Mouse (Mus musculus) ovary, adult 18-20 months (tissue): ENCODE measurements at regions not wholly inside any gene's neighbourhood (a gene's known extent, or its start where the extent isn't known, plus 50 kb on each side); places are given as distances from the start of the nearest gene placed in this dataset.
A peak's percentile ranks its signal among the peaks of the same experiment; 100 is the strongest.
"Not testable (repeated sequence)": the region's sequence is repeated elsewhere in the genome, so short reads cannot be mapped to it uniquely, and the experiment has no call there.

Experiments used
- DNase-seq: peaks from one replicate; pipeline ENCODE4 v3.0.0; 2022; ENCODE audit warnings: low spot score, mixed read lengths

DNA sequence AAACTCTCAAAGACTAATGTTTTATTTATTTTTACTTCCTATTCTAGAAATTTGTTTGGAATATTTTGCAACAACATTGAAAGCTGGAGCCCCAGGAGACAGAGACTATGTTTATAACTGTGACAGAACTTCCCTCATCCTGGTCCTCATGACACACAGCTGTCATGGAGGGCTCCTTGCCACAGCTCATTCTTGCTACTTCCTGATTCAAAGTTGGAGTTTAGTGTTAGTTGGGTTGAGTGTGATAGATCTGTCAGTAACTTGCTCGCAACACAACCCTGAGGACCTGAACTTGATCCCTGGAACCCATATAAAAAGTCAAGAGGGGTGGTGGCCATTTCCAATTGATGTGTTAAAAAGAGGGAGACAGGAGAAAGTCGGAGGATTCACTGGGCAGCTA, 328.3 kb upstream of the Nox3 start:
- no peak for DNase-seq

DNA sequence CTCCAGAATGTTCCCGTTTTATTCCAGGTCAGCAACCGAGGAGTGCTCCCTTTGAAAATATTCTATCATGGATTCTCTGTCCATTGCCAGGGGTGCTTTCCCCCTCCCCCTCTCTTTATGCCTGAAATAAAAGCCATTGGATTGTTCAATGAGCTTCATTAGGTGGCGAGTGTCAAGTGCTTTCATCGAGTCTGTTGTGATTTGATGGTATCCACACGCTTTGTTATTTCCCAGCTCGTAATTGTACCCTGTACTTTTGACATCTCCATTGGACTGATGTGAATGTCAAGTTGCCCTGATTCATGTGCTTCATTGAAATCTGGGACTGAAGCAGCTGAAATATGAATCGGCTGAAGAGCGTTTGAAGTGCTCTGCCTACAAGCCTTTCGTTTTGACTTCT, 333.1 kb upstream of the Nox3 start:
- DNase-seq, result no peak

DNA sequence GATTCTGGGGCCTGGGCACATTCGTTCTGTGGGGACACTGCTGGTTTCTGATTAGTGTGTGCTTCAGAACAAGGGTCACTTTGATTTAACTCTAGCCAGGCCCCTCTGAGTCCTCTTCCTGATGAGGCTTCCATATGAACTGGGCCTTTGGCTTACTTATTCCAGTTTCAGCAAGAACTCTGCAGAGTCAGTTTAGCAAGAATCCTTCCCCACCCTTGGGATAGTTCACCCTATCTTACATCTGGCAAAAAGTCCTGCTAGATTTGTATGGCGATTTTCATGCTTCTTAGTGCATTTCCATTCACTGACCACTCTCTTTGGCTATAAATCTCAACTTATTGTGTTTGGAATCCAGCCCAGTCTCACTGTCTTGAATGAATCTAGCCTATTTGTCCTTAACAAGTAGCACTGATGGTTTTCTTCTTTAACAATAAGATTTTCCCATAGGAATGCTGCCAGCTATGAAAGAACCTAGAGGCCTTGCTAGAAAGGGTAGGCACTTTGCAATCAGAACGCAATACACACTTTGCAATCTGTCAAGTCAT, 338.8 kb upstream of the Nox3 start:
- no peak for DNase-seq

- DNase-seq, result peak; percentile 53
Observed at GRCm38 (mm10) chr17:4040104-4040664, 344.1 kb upstream of the Nox3 start.

- not testable (repeated sequence) for DNase-seq
Observed at GRCm38 (mm10) chr17:4060186-4060585, 364.1 kb upstream of the Nox3 start.

DNA sequence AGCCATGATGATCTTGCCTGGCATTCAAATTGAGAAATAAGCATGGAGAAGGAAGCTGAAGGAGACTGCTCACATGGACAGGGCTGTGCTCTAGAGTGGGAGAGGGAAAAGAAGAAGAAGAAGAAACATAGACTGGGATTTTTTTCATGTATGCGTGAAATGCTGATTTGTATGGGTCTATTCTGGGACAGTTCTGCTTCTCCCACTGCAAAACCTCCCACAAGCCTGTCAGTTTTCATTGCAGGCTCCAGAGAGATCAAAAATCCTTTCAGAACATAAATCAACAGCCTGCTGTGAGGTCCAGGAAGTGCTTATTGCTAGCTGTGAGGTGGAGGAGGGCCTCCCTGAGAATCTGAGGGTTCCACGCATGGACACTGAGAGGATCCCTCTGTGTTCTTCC, 377.3 kb upstream of the Nox3 start:
- DNase-seq, result no peak

DNA sequence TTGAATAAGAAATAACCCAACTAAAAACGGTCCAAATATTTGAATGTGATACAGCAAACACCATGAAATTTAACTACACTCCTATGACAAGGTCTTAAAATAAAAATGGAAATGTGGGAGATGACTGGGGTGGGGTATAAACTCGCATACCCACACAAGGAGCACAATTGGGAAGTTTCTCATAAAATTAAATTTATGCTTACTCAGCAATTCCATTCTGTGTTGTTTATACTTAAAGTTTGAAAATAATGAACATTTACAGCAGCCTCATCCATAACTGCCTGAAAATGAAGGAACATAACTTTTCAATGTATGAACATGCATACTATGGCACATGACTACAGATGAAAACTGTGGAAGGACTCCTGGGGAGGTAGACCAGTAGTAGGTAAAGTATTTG, 384.5 kb upstream of the Nox3 start:
- no peak for DNase-seq

GRCm38 (mm10) chr17:4094621-4095020, 398.6 kb upstream of the Nox3 start:
- DNase-seq, result no peak

DNA sequence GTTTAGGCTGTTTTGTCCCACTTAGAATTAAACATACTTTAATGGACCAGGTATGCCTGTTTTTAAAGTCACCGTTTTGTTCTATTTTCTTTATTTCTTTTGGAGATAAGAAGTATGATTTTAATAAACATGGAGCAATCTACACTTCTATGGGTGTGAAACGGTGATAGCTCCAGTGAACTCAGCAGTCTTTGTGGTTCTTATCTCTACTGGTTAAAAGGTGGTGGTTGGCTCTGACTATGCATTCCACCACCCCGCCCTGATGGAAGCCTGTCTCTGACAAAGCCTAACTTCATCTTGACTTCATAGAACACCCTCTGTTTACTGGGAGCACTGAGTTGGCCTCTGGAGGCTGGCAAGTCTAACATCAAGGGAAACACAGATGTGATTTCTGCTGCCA, 407.3 kb upstream of the Nox3 start:
- no peak for DNase-seq

- DNase-seq, result no peak
Observed at GRCm38 (mm10) chr17:4109263-4109662, 413.2 kb upstream of the Nox3 start.

- no peak for DNase-seq
Observed at GRCm38 (mm10) chr17:4113021-4113420, 417.0 kb upstream of the Nox3 start.

DNA sequence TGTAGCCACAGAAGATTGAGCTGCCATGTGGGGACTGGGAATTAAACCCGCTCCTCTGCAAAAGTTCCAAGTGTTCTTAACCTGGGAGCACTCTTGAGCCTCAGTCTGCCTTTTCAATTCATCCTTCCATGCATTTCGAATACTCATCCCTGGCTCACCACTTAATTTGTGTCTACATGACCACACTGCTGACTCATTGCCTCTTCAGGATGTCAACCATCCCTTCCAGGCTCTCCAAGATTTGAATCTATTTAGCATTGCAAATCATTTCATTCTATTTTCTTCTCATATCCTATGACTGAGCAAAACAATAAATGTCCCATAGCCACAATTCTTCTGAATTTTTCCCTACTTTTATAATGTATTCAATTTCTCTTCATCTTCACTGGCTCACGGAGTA, 420.4 kb upstream of the Nox3 start:
- DNase-seq, result no peak

DNA sequence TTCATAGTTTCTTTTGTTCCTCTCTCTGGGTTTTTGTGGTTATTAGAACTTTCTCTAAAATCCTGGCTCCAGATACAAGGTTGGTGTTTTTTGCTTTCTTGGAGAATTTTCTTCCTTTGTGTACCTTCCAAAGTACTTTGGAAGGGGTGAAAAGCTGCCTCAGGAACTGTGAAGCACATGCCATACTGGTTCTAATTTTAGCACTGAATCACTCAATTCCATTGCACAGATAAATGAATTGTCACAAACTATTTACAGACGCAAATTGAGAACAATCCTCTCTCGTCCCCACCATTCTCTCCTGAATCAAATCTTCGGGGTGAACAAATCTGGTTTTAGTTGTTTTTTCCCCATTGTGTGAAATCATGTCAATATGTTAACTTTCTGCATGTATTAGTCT, 437.6 kb upstream of the Nox3 start:
- no peak for DNase-seq

- DNase-seq, result no peak
Observed at GRCm38 (mm10) chr17:4163502-4163901, 467.4 kb upstream of the Nox3 start.

DNA sequence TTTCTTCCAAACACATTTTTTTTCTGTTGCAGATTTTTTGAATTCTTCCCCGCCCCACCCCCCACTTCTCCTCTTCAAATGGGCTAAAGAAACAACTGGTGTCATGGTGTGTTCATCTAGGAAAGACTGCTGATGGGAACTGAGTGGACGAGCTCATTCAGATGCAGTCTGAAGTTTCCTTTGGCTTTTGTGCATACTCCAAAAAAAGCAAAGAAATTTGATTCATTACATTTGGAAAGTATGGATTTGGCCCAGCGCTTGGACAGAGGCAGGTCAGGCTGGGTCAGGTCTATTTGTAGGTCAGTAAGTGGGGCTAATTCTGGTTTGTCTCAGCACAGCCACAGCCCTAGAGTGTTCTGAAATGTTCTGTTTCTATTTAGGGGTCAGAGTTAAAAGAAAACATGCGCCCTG, 477.9 kb upstream of the Nox3 start:
- DNase-seq, result peak; percentile 7

DNA sequence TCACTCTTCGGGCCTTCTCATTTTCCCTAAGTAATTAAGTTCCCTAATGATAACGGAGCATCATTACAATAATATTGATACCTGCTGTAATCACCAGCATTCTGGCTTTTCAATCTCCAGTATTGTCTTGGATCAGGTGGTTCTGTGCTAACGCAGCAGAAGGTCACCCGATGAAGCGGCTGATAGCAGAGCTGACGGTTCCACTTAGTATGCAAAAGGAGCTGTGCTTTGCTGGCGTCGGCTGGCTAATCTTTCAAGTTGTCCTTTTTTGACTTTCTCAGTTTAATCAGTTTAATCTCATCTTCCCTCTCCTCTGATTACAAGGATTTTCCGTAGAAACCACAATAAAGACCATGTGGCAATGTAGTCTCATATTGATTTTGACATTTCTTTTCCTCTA, 478.9 kb upstream of the Nox3 start:
- DNase-seq, result no peak

DNA sequence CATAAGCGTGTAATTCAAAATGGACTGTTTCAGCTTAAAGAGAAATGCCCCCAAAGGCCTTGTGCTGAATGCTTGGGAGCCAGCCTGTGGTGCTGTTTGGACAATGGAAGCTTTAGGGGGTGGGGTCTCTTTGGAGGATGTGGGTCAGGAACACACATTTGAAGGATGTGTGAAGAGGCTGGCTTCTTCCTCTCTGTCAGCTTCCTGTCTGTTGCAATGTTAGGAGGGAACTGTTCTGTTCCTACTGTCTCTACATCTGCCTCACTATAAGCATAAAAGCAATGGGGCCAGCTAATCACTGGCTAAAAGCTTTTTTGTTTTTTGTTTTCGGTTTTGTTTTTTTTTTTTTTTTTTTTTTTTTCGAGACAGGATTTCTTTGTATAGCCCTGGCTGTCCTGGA, 480.5 kb upstream of the Nox3 start:
- no peak for DNase-seq

- no peak for DNase-seq
Observed at GRCm38 (mm10) chr17:4177485-4178150, 481.6 kb upstream of the Nox3 start.

DNA sequence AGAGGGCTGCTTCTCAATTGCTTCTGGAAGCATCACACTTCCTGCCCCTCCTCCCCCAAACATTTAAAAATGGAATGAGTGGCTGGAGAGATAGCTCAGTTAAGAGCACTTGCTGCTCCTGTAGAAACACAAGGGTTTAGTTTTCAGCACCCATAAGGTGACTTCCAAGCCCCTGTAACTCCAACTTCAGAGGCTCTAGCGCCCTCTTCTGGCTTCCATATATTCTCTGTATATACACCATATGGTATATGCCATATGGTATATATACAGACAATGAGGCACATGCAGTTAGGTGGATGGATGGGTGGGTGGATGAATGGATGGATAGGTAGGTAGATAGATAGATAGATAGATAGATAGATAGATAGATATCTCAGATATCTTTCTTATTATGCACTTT, 483.2 kb upstream of the Nox3 start:
- no peak for DNase-seq

- no peak for DNase-seq
Observed at GRCm38 (mm10) chr17:4182106-4182505, 486.0 kb upstream of the Nox3 start.

GRCm38 (mm10) chr17:4186802-4187201, 490.7 kb upstream of the Nox3 start:
- no peak for DNase-seq

DNA sequence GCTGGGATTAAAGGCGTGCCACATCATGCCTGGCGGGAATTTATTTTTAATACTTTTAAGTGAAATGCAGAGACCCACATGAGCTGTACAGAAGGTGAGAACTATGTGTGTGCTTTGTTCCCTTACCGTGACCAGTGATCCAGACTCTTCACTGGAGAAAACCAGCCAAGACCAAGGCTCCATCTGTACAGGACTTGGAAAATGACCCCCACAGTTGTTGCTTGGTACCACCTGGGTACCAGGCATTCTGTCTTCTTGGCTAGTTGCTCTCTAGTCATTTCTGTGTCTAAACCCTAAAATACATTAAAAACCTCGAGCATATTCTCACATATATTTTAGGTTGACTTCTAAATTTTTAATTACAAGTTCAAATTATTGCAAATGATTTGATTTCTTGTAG, 491.5 kb upstream of the Nox3 start:
- DNase-seq, result no peak

- DNase-seq, result no peak
Observed at GRCm38 (mm10) chr17:4196793-4197448, 500.9 kb upstream of the Nox3 start.

DNA sequence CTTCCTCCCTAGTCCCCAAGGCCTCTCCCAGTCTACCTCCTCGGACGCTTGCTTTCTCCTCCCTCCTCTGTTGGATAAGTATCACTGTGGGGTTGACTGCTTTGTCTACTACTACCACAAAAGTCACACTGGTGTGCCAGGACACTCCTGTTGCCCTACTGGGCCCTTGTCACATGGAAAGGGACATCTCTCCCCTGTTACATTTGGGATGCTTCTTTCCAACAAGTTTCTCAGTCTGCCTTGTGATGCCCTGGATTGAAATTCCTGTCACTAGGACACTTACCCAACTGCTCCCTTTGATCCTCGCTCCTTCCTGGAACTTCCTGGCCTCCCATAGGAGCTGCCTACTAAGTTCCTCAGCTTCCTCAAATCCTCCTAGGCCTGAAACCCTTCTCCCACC, 501.9 kb upstream of the Nox3 start:
- no peak for DNase-seq
